Mouse (Mus musculus) R1 (cell line): ENCODE results near the gene 4930519G04Rik.
"Not testable (repeated sequence)": the region's sequence is repeated elsewhere in the genome, so short reads cannot be mapped to it uniquely, and the experiment has no call there.

Source experiments
- DNase-seq: peaks from one replicate; pipeline ENCODE4 v3.0.0-alpha.2; 2018; ENCODE audit warnings: low read depth, low spot score

4930519G04Rik gene

DNA sequence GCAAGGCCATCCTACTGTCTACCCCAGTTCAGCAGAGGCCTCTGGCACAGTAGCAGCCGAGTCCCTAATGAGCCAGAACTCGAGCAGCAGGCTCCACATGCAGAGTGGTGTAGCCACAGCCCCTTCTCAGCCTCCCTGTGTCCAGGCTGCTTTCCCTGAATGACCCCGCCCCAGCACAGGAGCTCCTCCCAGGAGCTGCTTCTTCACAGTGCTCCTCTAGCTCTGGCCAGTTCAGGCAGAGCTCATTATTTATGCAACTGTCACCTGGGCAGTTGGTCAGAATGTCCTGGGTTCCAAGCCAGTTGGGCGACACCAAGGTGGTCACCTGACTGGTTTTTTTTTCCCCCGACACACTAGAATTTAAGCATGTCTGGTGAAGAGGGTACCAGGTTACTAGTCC lies at the start of gene 4930519G04Rik:
Gene 4930519G04Rik (plus strand): TSS at position 301 of the 400 bp plus-strand sequence.
- not testable (repeated sequence) for DNase-seq

DNA sequence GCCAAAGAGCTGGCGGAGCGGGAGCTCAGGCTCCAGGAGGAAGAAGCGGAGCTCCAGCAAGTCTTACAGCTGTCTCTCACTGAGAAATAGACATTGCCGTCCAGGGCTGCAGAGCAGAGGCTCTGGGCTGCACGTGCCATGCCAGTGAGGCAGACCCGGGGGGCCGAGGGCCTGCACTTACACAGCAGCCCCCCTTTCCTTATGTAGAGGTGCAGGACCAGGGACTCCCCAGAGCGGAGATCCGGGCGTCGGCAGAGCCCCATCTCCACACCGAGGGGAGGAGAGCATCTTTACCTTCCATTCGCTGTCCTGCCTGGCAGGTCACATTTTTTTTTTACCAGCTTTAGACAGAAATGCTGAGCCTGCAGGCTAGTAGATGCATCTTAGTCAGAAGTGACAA lies 49.1 kb upstream of the 4930519G04Rik start:
- DNase-seq, result no peak

DNA sequence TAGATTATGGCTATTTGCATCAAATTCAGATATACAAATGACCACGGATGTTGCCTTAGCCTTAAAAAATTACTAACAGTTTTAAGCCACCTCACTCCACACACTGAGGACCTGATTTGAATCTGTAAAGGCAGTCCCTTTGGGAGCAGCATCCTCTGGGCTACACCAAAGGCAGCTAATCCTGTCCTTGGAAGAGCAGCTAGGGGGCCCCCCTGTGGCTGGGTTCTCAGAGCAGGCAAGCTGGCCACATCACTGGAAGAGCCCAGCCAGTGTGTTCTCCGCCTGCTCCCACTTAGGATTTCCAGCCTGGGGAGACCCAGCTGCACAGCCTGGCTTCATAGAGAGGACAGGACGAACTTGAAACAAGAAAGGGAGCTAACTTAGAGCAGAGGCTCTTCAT lies 48.5 kb upstream of the 4930519G04Rik start:
- DNase-seq, result peak; percentile 63

DNA sequence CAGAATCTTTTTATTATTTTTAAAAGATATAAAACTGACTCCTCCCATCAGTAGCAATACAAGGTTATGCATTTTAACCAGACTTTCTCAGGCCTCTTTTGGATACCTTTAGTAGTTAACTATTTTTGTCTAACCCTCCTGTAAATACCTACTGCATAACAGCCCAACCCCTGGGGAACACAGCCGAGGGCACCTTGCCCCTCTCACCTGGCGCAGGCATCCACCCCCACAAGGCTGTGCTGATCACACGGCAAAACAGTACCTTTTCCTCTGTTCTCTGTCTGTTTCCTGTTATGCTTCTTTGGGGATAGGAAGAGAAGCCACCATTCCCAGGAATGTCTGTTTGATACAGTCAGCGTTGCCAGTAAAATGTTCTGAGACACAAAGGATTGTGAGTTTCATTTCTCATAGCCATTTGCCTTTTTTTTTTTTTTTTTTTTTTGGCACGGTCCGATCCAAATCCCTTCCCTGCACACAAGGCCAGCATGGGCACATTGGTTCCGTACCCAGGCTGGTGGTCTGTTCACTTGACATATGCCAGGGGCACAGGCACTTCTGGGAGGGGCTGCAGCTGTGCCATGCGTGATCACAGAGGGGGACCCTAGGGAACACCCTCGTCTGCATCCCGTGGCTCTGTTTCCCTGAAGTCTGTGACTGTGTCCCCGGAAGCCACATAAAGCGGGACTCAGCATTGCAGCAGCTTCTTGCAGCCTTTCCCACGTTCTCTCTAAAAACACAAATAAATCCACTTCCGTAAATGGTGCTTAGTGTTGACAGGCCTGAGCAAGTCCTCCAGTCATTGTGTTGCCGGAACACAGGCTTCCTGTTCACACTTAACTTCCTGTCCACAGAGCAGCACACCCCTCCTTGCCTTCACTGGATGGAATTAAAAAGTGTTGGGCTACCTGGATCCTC lies 47.8 kb upstream of the 4930519G04Rik start:
- peak; percentile 43 for DNase-seq

DNA sequence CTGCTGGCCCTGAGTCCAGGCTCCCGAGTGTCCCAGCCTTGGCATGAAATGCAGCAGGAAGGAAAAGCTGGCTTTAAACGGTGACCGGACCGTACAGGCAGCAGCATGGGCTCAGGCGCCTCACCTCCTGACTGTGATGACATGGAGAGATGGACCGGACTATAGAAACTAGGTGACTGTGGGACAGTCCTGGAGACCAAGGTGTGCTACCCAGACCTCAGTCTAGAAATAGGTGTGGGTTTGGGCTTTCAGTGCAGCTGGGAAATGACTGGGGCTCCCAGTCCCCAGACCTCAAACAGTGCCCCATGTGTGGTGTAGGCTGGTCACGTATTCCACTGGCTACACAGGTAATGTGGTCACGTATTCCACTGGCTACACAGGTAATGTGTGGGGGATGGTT lies 46.8 kb upstream of the 4930519G04Rik start:
- DNase-seq, result no peak

DNA sequence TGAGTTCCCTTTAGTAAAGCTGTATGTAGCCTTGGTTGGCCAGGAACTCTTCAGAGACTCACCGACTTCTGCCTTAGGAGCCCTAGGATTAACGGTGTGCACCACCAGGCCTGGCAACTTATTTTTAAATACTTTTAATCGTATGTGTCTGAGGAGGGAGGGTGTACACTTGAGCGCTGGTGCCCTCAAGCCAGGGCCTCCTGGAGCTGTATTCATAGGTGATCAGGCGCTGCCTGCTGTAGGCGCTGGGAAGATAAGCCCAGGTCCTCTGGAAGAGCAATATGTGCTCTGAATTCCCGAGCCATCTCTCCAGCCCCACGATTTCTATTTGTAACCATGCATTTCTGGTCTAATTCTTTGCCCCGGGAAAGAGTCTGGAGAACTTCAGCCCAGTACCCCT lies 46.4 kb upstream of the 4930519G04Rik start:
- DNase-seq, result no peak

DNA sequence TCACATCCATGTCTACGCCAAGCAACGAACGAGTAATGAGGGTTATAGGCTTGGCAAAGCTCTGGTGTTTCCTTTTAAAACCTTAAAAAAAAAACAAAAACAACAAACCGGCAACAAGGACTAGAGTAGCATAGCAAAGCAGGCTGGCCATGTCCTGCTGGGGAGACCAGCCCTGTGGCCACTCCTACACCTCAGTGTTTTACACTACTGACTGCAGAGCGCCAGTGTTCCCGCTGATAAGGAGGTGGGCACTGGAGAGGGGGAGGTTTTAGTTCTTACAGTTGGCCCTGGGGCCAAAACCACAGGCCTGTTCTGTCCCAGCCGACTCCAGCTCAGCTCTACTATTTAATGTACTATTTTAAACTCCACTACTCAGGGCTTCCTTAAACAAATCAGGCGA lies 46.0 kb upstream of the 4930519G04Rik start:
- DNase-seq, result no peak

DNA sequence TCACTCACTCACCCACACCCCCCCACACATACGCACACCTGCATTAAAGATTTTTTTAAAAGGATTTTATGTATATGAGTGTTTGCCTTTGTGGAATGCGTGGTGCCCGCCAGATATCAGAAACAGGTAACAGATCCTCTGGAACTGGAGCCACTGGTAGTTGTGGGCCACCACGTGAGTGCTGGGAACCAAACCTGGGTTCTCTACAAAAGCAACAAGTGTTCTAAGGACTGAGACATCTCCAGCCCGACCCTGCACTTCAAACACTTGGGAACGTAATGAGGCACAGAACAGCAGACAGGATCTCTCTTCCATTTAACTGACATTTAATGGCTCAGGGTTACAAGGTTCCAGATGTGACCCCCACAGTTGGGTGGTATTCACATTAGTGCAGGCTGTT lies 45.6 kb upstream of the 4930519G04Rik start:
- DNase-seq, result no peak

DNA sequence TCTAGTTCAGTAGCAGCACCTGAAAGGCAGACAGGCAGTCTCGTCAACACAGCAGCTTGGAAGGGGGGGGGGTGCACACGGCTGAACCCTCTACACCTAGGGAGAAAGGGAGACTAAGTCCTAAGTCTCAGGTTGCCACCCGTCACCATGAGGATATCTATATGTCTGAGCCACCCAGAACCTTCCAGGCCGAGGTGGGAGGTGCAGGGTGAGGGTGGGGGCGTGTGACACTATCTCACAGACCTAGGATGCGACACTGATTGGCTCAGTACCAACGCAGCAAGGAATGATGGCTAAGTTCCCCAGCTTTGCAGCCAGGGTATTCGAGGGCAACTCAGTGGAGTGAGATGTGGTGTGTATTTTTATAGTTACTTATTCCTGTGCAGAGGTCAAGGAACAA lies 45.1 kb upstream of the 4930519G04Rik start:
- DNase-seq, result no peak

DNA sequence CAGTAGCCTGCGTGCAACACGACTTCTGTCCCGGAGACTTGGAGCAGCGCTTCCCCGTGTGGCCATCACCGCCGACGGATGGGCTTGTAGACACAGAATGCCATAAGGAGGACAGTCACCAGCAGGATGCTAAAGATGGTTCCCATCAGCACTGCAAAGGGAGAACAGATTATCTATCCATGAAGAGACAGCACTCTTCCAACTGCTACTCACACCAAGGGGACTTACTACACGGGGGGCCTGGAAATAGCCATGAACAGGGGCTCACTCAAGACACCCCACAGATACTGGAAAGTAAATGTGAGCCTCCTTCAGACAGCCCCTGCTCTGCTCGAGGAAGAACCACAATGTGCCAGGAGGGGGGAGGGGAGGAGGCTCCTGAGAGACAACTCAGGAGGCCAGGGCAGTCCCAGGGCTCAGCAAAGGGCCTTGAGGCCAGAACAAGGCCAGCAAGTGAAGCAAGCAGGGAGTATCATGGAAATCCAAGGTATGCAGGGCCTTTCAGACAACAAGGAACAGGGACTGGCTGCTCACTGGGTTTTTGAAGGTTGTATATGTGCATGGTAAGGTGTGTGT lies 44.2 kb upstream of the 4930519G04Rik start:
- DNase-seq, result no peak

DNA sequence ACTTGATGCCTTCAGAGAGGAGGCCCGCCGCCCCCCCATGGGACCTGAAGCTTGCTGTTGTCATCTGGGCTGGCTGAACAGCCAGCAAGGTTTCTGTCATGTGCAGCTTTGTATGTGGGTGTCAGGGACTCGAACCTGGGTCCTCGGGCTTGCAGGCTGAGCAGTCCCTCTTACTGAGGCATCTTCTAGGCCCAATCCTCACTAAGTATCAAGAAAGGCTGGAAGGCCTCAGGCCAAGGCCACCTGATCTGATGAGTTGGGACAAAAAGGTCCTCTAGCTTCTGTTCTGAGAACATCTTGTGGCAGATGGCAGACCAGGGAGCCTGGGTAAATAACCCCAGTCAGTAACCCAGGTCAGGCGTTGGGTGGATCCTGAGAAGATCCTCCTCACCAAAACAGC lies 43.6 kb upstream of the 4930519G04Rik start:
- DNase-seq, result no peak

DNA sequence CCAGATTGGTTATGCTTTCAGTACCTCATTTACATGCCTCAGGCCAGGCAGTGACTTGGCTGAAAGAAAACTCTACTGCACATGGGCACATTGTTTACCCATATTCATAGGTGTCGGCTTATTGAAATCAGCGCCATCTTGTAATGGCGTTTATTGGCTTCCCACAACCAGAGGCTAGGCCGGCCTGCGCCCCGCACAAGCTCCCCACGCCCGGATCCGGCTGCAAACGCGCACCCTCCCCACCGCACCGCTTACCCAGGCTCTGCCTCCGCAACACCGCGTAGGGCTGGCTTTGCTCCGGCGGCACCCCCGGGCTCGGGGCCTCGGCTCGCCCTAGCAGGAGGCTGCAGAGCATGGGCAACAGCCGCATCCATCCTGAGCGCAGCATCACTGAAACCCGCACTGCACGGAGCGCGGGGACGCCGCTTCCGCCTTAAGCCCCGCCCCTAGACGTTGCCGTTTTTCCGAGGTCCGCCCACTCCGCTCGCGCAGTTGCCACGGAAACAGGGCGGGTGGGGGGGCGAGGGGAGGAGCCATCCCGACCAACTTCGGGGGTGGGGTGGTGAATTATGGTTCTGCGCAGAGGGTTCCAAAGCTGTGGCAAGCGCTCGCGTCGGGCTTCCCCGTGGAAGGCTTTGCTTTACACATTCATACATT lies 39.8 kb upstream of the 4930519G04Rik start:
- DNase-seq, result peak; percentile 88

DNA sequence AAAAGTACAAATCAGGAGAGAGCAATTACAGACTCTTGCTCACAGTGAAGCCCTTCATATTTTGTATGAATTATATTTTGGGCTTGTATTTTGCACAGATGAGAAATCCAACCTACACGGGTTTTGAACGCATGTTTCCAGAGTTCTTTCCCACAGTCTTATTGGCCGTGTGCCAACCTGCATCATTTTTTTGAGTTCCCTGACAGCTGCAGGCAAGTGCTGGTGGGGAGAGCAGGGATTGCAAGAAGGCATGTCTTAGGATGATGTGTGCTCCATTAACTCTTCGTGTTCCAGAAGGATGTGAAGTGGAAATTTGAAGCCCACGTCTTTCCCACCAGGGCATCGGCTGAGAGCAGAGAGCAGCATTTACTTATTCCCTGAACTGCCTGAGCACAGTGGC lies 36.9 kb upstream of the 4930519G04Rik start:
- no peak for DNase-seq

DNA sequence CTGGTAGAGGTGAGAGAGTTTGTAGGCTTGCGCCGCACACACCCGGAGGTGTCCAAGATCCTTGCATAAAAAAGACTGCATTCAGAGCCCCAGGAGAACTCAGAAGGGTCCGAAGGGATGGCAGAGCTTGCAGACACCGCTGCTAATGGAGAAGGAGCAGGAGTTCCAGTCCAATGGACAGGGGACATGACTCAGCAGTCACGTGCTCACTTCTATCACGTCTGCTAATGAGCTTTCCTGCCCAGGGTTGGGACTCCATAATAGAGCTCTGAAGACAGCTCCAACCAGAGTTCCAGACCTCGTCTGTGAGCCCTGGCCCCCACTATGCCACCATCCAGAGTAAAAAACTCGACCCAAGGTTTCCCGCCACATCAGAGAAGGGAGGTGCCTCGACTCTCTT lies 35.3 kb upstream of the 4930519G04Rik start:
- peak; percentile 49 for DNase-seq

DNA sequence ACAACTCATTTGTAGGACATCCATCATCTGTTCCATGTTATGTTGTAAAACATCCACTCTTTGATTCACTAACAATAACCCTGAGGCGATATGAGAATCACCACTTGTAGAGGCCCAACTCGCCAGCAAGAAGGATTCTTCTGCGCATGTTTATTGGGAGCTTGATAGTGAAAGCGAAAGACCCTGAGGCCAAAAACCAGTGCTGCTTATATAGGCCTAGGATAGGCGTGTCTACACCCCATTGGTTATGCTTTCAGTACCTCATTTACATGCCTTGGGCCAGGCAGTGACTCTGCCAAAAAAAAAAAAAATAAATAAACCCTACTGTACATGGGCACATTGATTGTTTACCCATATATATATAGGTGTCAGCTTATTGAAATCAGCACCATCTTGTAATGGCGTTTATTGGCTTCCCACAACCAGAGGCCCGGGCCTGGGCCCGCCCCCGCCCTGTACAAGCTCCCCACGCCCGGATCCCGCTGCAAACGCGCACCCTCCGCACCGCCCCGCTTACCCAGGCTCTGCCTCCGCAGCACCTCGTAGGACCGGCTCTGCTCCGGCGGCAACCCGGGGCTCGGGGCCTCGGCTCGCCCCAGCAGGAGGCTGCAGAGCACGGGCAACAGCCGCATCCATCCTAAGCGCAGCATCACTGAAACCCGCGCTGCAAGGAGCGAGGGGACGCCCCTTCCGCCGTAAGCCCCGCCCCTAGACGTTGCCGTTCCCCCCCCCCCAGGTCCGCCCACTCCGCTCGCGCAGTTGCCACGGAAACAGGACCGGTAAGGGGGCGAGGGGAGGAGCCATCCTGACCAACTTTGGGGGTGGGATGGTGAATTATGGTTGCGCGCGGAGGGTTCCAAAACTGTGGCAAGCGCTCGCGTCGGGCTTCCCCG lies 30.4 kb upstream of the 4930519G04Rik start, which contains the start of gene 1500011B03Rik:
Gene 1500011B03Rik (minus strand): TSS at position 673 of the 893 bp plus-strand sequence.
- peak; percentile 90 for DNase-seq

DNA sequence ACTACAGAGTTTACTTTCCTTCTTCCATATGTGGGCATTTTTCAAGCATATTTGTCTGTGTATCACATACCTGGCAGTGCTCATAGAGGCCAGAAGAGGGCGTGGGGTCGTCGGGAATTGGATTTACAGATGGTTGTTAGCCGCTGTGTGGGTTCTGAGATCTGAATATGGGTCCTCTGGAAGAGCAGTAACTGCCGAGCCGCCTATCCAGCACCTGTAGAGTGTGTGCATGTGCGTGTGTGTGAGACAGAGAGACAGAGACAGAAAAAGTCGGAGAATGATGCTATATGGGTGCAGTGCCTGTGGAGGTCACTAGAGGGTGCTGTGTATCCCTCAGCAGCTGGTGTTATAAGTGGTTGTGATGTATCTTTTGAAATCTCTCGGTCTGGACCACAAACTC lies 29.3 kb upstream of the 4930519G04Rik start:
- DNase-seq, result peak; percentile 84

DNA sequence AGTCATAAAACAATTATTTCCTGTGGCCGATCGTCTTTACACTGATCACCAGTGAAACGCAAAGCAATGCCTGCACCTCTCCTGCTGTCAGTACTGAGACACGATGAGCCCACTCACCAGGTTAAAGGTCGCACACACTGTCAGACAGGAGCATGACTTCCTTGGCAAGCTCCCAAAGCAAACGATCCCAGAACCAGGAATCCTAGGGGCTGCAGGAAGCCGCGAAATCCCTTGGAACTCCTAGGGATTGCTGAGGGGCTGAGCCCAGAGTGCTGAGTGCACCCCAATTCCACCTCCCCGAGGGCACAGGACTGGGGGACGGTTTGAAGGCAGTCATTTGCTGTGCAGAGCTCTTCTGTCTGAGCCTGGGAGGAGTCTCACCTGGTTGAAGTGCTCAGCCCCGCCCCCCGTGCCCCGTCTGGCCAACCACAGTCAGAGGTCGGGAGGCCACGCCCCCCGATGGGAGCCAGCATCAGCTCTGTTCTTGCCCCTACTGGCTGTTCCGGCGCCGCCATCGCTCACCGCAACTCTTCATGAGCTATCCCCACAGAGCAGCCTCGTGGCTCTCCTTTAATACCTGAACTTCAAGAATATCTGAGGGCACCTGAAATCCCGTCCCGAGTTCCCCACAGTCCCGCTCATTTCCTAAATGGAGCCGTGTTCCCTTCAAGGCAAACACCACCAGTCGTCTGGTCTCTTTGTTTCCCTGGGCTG lies 27.3 kb upstream of the 4930519G04Rik start:
- peak; percentile 98 for DNase-seq

DNA sequence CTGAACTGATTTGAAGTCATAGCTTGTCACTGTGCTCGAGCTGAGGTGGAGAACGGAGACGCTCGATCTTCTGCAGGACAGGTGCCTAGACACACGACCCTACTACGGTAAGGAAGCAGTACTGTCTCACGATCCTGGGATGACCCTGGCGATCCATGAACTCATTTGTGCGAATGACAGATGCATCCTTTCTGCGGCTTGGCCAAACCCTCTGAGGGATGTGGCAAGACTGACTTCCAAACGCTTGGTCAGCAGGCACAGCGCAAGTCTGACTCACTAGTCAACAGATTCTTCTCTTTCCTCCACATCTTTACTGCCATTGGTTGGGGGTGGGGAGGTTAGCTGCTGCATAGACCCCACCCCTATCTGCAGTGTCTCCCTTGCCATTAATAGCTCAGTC lies 26.0 kb upstream of the 4930519G04Rik start:
- no peak for DNase-seq

DNA sequence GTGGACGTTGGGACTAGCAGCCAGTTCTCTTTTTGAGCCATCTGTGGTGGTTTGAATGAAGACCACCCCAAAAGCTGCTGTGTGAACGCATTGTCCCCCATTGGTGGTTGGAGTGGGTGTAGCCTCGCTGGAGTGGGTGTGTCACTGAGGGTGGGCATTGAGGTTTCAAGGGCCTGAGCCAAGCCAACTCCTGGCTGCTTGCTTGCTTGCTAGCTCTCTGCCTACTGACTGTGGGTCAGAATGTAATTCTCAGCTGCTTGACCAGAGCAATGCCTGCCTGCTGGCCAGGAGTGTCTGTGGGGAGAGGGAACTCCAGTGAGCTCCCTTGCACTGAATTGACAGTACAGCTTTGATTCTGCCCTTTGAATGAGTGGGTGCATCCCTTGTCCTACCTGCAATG lies 23.7 kb upstream of the 4930519G04Rik start:
- no peak for DNase-seq

DNA sequence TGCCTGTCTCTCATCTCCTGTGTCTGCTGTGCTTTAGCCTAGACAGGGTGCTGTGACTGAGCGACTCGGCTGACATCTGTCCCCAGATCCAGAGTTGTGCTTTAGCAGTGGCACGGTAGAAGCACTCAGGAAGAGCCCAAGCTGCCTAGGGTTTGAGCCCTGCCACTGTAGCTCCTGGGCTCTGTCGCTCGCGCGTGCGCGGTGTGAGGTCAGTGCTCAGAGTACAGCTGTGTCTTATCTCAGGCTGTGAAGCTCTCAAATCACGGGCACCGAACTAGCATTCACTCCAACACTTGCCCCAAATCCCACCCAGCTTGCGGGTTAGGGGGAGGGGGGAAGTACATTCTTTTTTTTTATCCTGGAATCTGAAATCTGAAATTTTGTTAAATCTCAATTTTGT lies 16.6 kb upstream of the 4930519G04Rik start:
- DNase-seq, result peak; percentile 61

DNA sequence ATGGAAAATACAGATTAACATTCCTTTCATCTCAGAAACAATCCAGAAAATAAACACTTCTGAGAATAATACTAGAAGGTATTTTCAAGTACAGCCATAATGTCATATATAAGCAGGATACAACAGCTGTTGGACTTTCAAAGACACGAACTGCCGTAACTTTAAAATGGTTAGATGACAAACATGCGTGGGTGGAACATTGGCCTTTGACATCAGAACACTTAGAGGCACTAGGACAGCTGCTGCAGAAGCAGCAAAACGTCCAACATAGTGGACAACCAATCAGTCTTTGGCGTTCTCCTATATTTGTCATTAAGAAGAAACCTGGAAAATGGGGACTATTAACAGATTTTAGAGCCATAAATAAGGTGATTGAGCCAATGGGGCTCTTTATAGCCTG lies 13.0 kb upstream of the 4930519G04Rik start:
- DNase-seq, result not testable (repeated sequence)
